Mouse (Mus musculus) layer of hippocampus, adult 9-11 months (tissue): ENCODE results near the gene Ap5b1.

ENCODE experiments used
- DNase-seq: peaks from one replicate; pipeline ENCODE4 v3.0.0; 2022

Ap5b1 gene

DNA sequence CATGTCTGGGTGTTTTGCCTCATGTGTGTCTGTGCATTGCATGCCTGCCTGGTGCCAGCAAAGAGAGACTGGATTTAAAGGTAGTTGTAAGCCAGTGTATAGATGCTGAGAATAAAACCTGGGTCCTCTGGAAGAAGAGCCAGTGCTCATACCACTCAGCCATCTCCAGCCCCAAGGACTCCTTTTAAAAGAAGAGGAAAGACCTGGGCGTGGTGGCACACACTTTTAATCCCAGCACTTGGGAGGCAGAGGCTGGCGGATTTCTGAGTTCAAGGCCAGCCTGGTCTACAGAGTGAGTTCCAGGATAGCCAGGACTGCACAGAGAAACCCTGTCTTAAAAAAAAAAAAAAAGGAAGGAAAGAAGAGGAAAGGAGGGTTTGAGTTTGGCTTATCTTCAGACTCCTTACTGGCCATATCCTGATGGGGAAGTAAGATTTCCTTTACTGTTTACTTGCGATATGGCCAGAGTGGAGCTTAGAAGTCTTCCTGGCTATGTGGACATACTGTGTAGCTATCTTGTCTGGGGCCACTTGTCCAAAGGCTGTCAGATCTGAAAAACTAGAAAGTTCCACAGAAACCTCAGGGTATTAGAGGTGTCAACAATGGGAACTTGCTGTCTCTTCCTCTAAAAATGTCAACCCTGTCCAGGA lies 45.1 kb downstream of the Ap5b1 start:
- no peak for DNase-seq

DNA sequence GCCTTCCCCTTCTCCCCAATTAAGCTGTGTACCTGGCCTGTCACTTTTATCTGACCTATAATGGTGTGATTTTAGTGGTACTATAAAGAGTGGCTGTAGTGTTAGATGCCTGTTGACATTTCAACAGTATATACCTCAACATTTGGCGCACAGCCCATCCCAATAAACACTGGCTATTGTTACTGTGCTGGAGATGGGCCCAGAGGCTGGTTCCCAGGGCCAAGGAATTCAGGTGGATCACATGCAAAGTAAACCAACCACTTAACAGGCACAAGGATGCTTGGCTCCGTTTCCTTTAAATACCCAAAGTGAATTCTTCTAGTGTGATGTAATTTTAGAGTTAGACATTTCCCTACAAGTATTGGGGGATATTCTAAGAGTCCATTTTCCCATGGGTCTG lies 47.1 kb downstream of the Ap5b1 start:
- no peak for DNase-seq

DNA sequence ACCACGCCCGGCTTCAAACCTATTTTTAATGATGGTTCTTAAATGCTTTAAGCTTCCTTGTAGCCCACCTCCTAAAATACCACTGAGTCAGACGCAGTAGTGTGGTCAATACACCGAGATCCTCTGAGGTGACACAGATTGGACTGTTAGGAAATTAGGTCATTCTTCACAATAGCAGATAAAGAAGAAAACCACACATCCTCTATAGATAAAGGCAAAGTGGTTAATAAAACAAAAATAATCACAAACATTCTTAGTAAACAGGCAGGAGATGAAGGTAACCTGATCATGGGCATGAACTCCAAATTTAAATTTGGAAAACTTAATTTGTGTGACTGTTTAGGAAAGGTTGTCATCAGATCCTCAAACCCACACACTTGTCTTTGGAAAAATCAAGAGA lies 52.2 kb downstream of the Ap5b1 start:
- no peak for DNase-seq
